Mouse (Mus musculus): ENCODE results near the gene Tnni2. TPM values are rescaled to one million over a fixed set of nuclear protein-coding genes. Genes with fewer than 3 reads are reported as not detected.

Tnni2 gene
- polyA plus RNA-seq, 1 experiment from 2014 or later = 2.1 TPM

DNA sequence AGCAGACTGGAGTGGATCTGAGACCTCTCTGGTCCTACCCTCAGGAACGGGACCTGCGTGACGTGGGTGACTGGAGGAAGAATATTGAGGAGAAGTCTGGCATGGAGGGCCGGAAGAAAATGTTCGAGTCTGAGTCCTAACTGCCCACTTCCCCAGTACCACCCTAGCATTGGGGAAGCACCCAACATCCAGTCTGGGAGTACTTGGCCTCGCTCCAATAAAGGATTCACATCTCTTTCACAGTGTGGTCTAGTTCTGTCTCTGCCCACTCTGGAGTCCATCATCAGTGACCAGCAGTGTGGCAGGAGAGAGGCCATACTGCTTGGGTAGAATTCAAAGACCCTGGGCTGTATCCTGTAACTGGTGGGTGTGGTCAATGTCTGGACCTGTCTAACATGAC, 2.6 kb downstream of the Tnni2 start:
- no peak for DNase-seq (ENCODE audit: low spot score)
- no peak for ATAC-seq (ENCODE audit: insufficient read depth, low FRiP score, low TSS enrichment)
- no peak overlapping the region for H3K4me2 ChIP-seq (ENCODE audit: low read depth)
- no peaks in the 10 kb centered on the region for H3K27me3 ChIP-seq (ENCODE audit: control insufficient read depth, insufficient read depth, low read length)
- H3K36me3 ChIP-seq (ENCODE audit: control insufficient read depth, insufficient read depth, low read length) = no peaks in the 10 kb centered on the region
- H3K27ac ChIP-seq (ENCODE audit: low read depth, low read length) = no peak overlapping the region
- WGBS = 92% methylated on average over 6 of the region's 6 CpGs
- no peaks in the 10 kb centered on the region for H3K9me3 ChIP-seq (ENCODE audit: control insufficient read depth, low read length)
- no peak overlapping the region for H3K4me3 ChIP-seq (ENCODE audit: low read depth, low read length)
- no peaks in the 10 kb centered on the region for H3K4me1 ChIP-seq (ENCODE audit: control insufficient read depth, insufficient read depth, low read length)
- H3K9ac ChIP-seq (ENCODE audit: low read length) = no peak overlapping the region

- Histone ChIP-seq H3K36me3 (ENCODE audit: control insufficient read depth, insufficient read depth, low read length) (no peaks in the 10 kb centered on the region), H3K4me3 (ENCODE audit: low read depth, low read length) (no peak overlapping the region), H3K9ac (ENCODE audit: low read length) (no peak overlapping the region), H3K4me2 (ENCODE audit: low read depth) (no peak overlapping the region), H3K27me3 (ENCODE audit: control insufficient read depth, insufficient read depth, low read length) (no peaks in the 10 kb centered on the region), H3K27ac (ENCODE audit: low read depth, low read length) (no peak overlapping the region), H3K9me3 (ENCODE audit: control insufficient read depth, low read length) (no peaks in the 10 kb centered on the region), H3K4me1 (ENCODE audit: control insufficient read depth, insufficient read depth, low read length) (no peaks in the 10 kb centered on the region)
- DNase-seq (ENCODE audit: low spot score) = no peak
- ATAC-seq (ENCODE audit: insufficient read depth, low FRiP score, low TSS enrichment) = no peak
- WGBS = 87% methylated on average over 6 of the region's 6 CpGs
Measured at GRCm38 (mm10) chr7:142445324-142445723, 3.7 kb downstream of the Tnni2 start.

GRCm38 (mm10) chr7:142446264-142446663, 4.7 kb downstream of the Tnni2 start:
- H3K36me3 ChIP-seq (ENCODE audit: control insufficient read depth, insufficient read depth, low read length) = no peaks in the 10 kb centered on the region
- H3K9me3 ChIP-seq (ENCODE audit: control insufficient read depth, low read length) = no peaks in the 10 kb centered on the region
- no peak for ATAC-seq (ENCODE audit: insufficient read depth, low FRiP score, low TSS enrichment)
- no peaks in the 10 kb centered on the region for H3K4me1 ChIP-seq (ENCODE audit: control insufficient read depth, insufficient read depth, low read length)
- 90% methylated on average over 4 of the region's 4 CpGs for WGBS
- no peak overlapping the region for H3K4me2 ChIP-seq (ENCODE audit: low read depth)
- H3K27me3 ChIP-seq (ENCODE audit: control insufficient read depth, insufficient read depth, low read length) = no peaks in the 10 kb centered on the region
- H3K9ac ChIP-seq (ENCODE audit: low read length) = no peak overlapping the region
- no peak overlapping the region for H3K27ac ChIP-seq (ENCODE audit: low read depth, low read length)
- H3K4me3 ChIP-seq (ENCODE audit: low read depth, low read length) = no peak overlapping the region
- no peak for DNase-seq (ENCODE audit: low spot score)

- ATAC-seq (ENCODE audit: insufficient read depth, low FRiP score, low TSS enrichment) = no peak
- H3K27ac ChIP-seq (ENCODE audit: low read depth, low read length) = no peak overlapping the region
- 86% methylated on average over 6 of the region's 6 CpGs for WGBS
- DNase-seq (ENCODE audit: low spot score) = no peak
- no peaks in the 10 kb centered on the region for H3K4me1 ChIP-seq (ENCODE audit: control insufficient read depth, insufficient read depth, low read length)
- no peak overlapping the region for H3K4me3 ChIP-seq (ENCODE audit: low read depth, low read length)
- H3K4me2 ChIP-seq (ENCODE audit: low read depth) = no peak overlapping the region
- H3K36me3 ChIP-seq (ENCODE audit: control insufficient read depth, insufficient read depth, low read length) = no peaks in the 10 kb centered on the region
- H3K9me3 ChIP-seq (ENCODE audit: control insufficient read depth, low read length) = no peaks in the 10 kb centered on the region
- no peak overlapping the region for H3K9ac ChIP-seq (ENCODE audit: low read length)
- no peaks in the 10 kb centered on the region for H3K27me3 ChIP-seq (ENCODE audit: control insufficient read depth, insufficient read depth, low read length)
Measured at GRCm38 (mm10) chr7:142449038-142449617, 7.5 kb downstream of the Tnni2 start.

DNA sequence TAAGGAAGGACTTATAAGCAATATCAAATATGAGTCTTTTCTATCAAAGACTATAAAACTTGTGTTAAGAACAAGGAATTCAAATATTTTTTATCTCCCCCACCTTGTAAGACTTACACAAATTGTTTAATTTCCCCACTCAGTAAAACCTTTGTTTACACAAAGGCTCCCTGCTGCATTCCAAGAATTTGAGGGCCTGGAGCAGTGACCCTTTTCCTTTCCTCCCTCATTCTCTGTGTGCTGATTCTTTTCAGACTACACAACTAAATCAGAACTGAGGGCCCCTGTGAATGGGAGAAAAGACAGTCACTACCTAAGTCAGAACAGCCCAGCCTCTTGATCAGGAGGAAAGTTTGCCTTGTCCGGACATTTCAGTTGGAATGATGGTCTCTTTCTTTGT, 13.1 kb downstream of the Tnni2 start:
- Histone ChIP-seq H3K27me3 (ENCODE audit: control insufficient read depth, insufficient read depth, low read length) (no peaks in the 10 kb centered on the region), H3K4me2 (ENCODE audit: low read depth) (no peak overlapping the region), H3K9me3 (ENCODE audit: control insufficient read depth, low read length) (no peaks in the 10 kb centered on the region), H3K9ac (ENCODE audit: low read length) (no peak overlapping the region), H3K4me3 (ENCODE audit: low read depth, low read length) (no peak overlapping the region), H3K36me3 (ENCODE audit: control insufficient read depth, insufficient read depth, low read length) (no peaks in the 10 kb centered on the region), H3K27ac (ENCODE audit: low read depth, low read length) (no peak overlapping the region), H3K4me1 (ENCODE audit: control insufficient read depth, insufficient read depth, low read length) (peaks cover 14% of the 10 kb centered on the region)
- 41% methylated on average over 1 of the region's 1 CpGs for WGBS
- DNase-seq (ENCODE audit: low spot score) = no peak
- no peak for ATAC-seq (ENCODE audit: insufficient read depth, low FRiP score, low TSS enrichment)

- Histone ChIP-seq H3K4me2 (ENCODE audit: low read depth) (no peak overlapping the region), H3K9ac (ENCODE audit: low read length) (no peak overlapping the region), H3K27ac (ENCODE audit: low read depth, low read length) (no peak overlapping the region), H3K27me3 (ENCODE audit: control insufficient read depth, insufficient read depth, low read length) (no peaks in the 10 kb centered on the region), H3K36me3 (ENCODE audit: control insufficient read depth, insufficient read depth, low read length) (no peaks in the 10 kb centered on the region), H3K4me1 (ENCODE audit: control insufficient read depth, insufficient read depth, low read length) (peaks cover 14% of the 10 kb centered on the region), H3K9me3 (ENCODE audit: control insufficient read depth, low read length) (no peaks in the 10 kb centered on the region), H3K4me3 (ENCODE audit: low read depth, low read length) (no peak overlapping the region)
- 53% methylated on average over 2 of the region's 2 CpGs for WGBS
- no peak for DNase-seq (ENCODE audit: low spot score)
- ATAC-seq (ENCODE audit: insufficient read depth, low FRiP score, low TSS enrichment) = no peak
Measured at GRCm38 (mm10) chr7:142455251-142455650, 13.6 kb downstream of the Tnni2 start.

DNA sequence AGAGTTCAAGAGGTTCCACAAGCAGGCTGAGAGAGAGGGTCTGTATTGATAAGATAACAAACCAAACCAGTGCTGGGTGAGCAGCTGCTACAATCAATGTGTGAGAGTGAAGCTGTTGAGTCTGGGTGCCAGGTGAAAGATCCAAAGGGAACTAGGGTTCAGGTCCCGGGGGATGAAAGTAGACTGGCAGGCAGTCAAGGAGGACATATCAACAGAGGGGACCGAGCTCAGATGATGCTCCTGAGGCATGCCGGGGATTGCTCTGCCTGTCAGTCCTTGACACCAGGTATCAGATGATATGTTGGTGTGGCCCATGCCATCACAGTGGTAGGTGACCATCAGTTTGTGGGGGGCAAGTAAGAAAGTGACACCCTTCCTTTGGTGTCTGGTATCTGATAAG, 15.2 kb downstream of the Tnni2 start:
- 81% methylated on average over 3 of the region's 3 CpGs for WGBS
- no peaks in the 10 kb centered on the region for H3K36me3 ChIP-seq (ENCODE audit: control insufficient read depth, insufficient read depth, low read length)
- ATAC-seq (ENCODE audit: insufficient read depth, low FRiP score, low TSS enrichment) (no peak), DNase-seq (ENCODE audit: low spot score) (no peak)
- peaks cover 14% of the 10 kb centered on the region for H3K4me1 ChIP-seq (ENCODE audit: control insufficient read depth, insufficient read depth, low read length)
- peak overlapping the region; percentile 7 for H3K27ac ChIP-seq (ENCODE audit: low read depth, low read length)
- no peak overlapping the region for H3K9ac ChIP-seq (ENCODE audit: low read length)
- no peak overlapping the region for H3K4me2 ChIP-seq (ENCODE audit: low read depth)
- no peaks in the 10 kb centered on the region for H3K27me3 ChIP-seq (ENCODE audit: control insufficient read depth, insufficient read depth, low read length)
- no peak overlapping the region for H3K4me3 ChIP-seq (ENCODE audit: low read depth, low read length)
- no peaks in the 10 kb centered on the region for H3K9me3 ChIP-seq (ENCODE audit: control insufficient read depth, low read length)

DNA sequence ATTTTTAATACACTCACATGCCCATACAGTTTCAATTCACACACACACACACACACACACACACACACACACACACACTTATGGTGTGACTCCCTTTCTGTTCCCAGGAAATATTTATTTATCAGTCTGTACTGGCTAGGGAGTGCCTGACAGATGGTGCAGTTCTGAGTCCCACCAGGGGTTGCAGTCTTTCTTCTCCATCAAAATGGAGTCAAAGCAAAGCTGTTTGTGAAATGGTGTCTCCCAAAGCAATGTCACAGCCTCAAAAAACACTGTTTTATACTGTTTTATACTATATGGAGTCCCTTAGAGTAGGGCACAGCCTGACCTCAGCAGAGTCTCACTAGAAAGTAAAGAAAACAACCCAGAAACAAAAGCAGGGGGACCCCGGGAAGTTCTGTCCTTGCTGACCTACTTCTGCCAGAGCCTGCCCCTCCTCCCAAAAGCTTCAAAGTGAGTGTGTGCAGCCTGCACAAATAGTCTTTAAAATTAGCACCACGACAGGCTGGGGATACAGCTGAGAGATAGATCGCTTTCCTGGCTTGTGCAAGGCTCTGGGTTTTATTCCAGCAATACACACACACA, 15.7 kb downstream of the Tnni2 start:
- DNase-seq (ENCODE audit: low spot score) = peak; percentile 40
- ATAC-seq (ENCODE audit: insufficient read depth, low FRiP score, low TSS enrichment) = no peak
- 27% methylated on average over 3 of the region's 3 CpGs for WGBS
- no peaks in the 10 kb centered on the region for H3K36me3 ChIP-seq (ENCODE audit: control insufficient read depth, insufficient read depth, low read length)
- peak overlapping the region; percentile 70 for H3K27ac ChIP-seq (ENCODE audit: low read depth, low read length)
- no peaks in the 10 kb centered on the region for H3K9me3 ChIP-seq (ENCODE audit: control insufficient read depth, low read length)
- 0 out of 2 replicates have a peak overlapping the region, but pooled peaks have one; percentile 2 for H3K4me2 ChIP-seq (ENCODE audit: low read depth)
- peak overlapping the region; percentile 18; the same call in 1 of the 2 replicates for H3K9ac ChIP-seq (ENCODE audit: low read length)
- H3K4me1 ChIP-seq (ENCODE audit: control insufficient read depth, insufficient read depth, low read length) = peaks cover 14% of the 10 kb centered on the region
- H3K27me3 ChIP-seq (ENCODE audit: control insufficient read depth, insufficient read depth, low read length) = no peaks in the 10 kb centered on the region
- H3K4me3 ChIP-seq (ENCODE audit: low read depth, low read length) = no peak overlapping the region

DNA sequence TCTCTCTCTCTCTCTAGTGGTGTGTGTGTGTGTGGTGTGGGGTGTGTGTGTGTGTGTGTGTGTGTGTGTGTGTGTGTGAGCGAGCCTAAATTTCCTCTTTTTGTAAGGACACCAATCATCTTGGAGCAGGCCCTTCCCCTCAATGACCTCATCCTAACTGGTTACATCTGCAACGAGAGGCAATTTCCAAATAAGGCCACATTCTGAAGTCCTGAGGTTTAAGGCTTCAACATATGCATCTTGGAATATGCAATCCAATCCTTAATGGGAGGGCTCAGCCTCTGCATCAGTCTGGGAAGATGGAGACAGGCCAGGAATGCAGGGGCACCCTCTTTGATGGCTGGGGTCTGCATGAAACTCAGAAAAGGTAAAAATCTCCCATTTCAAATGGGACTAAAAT, 16.4 kb downstream of the Tnni2 start:
- H3K4me2 ChIP-seq (ENCODE audit: low read depth) = no peak overlapping the region
- peak overlapping the region; percentile 70 for H3K27ac ChIP-seq (ENCODE audit: low read depth, low read length)
- no peaks in the 10 kb centered on the region for H3K9me3 ChIP-seq (ENCODE audit: control insufficient read depth, low read length)
- no peak overlapping the region for H3K9ac ChIP-seq (ENCODE audit: low read length)
- DNase-seq (ENCODE audit: low spot score) = no peak
- no peaks in the 10 kb centered on the region for H3K36me3 ChIP-seq (ENCODE audit: control insufficient read depth, insufficient read depth, low read length)
- H3K4me1 ChIP-seq (ENCODE audit: control insufficient read depth, insufficient read depth, low read length) = peaks cover 14% of the 10 kb centered on the region
- no peaks in the 10 kb centered on the region for H3K27me3 ChIP-seq (ENCODE audit: control insufficient read depth, insufficient read depth, low read length)
- WGBS = 50% methylated on average over 2 of the region's 2 CpGs
- ATAC-seq (ENCODE audit: insufficient read depth, low FRiP score, low TSS enrichment) = no peak
- H3K4me3 ChIP-seq (ENCODE audit: low read depth, low read length) = no peak overlapping the region
